Mouse (Mus musculus): ENCODE results near the gene Zfp526. TPM values are rescaled to one million over a fixed set of nuclear protein-coding genes. Genes with fewer than 3 reads are reported as not detected.
"Not testable (repeated sequence)": the region's sequence is repeated elsewhere in the genome, so short reads cannot be mapped to it uniquely, and the experiment has no call there.

The Zfp526 gene
- polyA plus RNA-seq, 1 experiment from 2014 or later, result 1.2 TPM

GRCm38 (mm10) chr7:25261896-25262295 lies 40.7 kb downstream of the Zfp526 start:
- Histone ChIP-seq H3K27me3 (ENCODE audit: insufficient read depth, low read length) (no peaks in the 10 kb centered on the region), H3K36me3 (replicated peaks; ENCODE audit: insufficient read depth, low read length) (no peaks in the 10 kb centered on the region), H3K9me3 (ENCODE audit: low read length) (no peaks in the 10 kb centered on the region), H3K4me2 (ENCODE audit: low read depth, low read length) (no peak overlapping the region), H3K4me1 (ENCODE audit: insufficient read depth) (peaks cover 17% of the 10 kb centered on the region), H3K4me3 (ENCODE audit: low read depth, low read length) (no peak overlapping the region), H3K27ac (ENCODE audit: low read depth) (no peak overlapping the region), H3K9ac (replicated peaks) (no peak overlapping the region)
- WGBS (ENCODE audit: insufficient replicate concordance), result 74% methylated on average over 1 of the region's 1 CpGs
- ATAC-seq, result no peak
- DNase-seq, result no peak
- no peak for TF ChIP-seq CTCF (IDR thresholded peaks at IDR 0.05; ENCODE audit: low read depth)
- no peak for TF ChIP-seq EP300 (IDR thresholded peaks at IDR 0.05; ENCODE audit: low read depth)

- WGBS (ENCODE audit: insufficient replicate concordance), result 52% methylated on average over 17 of the region's 17 CpGs
- DNase-seq (peak; percentile 30), ATAC-seq (no peak)
- H3K36me3 ChIP-seq (replicated peaks; ENCODE audit: insufficient read depth, low read length), result no peaks in the 10 kb centered on the region
- peak overlapping the region; percentile 76 for H3K27ac ChIP-seq (ENCODE audit: low read depth)
- H3K4me1 ChIP-seq (ENCODE audit: insufficient read depth), result peaks cover 26% of the 10 kb centered on the region
- H3K9me3 ChIP-seq (ENCODE audit: low read length), result no peaks in the 10 kb centered on the region
- no peak overlapping the region for H3K4me3 ChIP-seq (ENCODE audit: low read depth, low read length)
- TF ChIP-seq CTCF (IDR thresholded peaks at IDR 0.05; ENCODE audit: low read depth) (no peak), EP300 (IDR thresholded peaks at IDR 0.05; ENCODE audit: low read depth) (no peak)
- no peaks in the 10 kb centered on the region for H3K27me3 ChIP-seq (ENCODE audit: insufficient read depth, low read length)
- H3K9ac ChIP-seq (replicated peaks), result peak overlapping the region; percentile 16; the same call in 1 of the 2 replicates
- 0 out of 2 replicates have a peak overlapping the region, but pooled peaks have one; percentile 9 for H3K4me2 ChIP-seq (ENCODE audit: low read depth, low read length)
These were observed 43.0 kb downstream of the Zfp526 start for GRCm38 (mm10) chr7:25263968-25264870.

GRCm38 (mm10) chr7:25265743-25266142 lies 44.5 kb downstream of the Zfp526 start:
- H3K36me3 ChIP-seq (replicated peaks; ENCODE audit: insufficient read depth, low read length); H3K4me3 ChIP-seq (ENCODE audit: low read depth, low read length); ATAC-seq; H3K9me3 ChIP-seq (ENCODE audit: low read length); H3K9ac ChIP-seq (replicated peaks); H3K27me3 ChIP-seq (ENCODE audit: insufficient read depth, low read length); DNase-seq; H3K4me2 ChIP-seq (ENCODE audit: low read depth, low read length); H3K27ac ChIP-seq (ENCODE audit: low read depth): not testable (repeated sequence)
- H3K4me1 ChIP-seq (ENCODE audit: insufficient read depth), result peaks cover 37% of the 10 kb centered on the region
- 69% methylated on average over 5 of the region's 5 CpGs for WGBS (ENCODE audit: insufficient replicate concordance)

GRCm38 (mm10) chr7:25266180-25266962 lies 45.1 kb downstream of the Zfp526 start:
- H3K27me3 ChIP-seq (ENCODE audit: insufficient read depth, low read length), result no peaks in the 10 kb centered on the region
- H3K4me2 ChIP-seq (ENCODE audit: low read depth, low read length), result peak overlapping the region; percentile 81
- H3K4me3 ChIP-seq (ENCODE audit: low read depth, low read length), result no peak overlapping the region
- H3K36me3 ChIP-seq (replicated peaks; ENCODE audit: insufficient read depth, low read length), result peaks cover 3% of the 10 kb centered on the region; the same call in 1 of the 2 replicates
- H3K4me1 ChIP-seq (ENCODE audit: insufficient read depth), result peaks cover 37% of the 10 kb centered on the region
- no peaks in the 10 kb centered on the region for H3K9me3 ChIP-seq (ENCODE audit: low read length)
- 73% methylated on average over 8 of the region's 8 CpGs for WGBS (ENCODE audit: insufficient replicate concordance)
- ATAC-seq (no peak), DNase-seq (no peak)
- H3K27ac ChIP-seq (ENCODE audit: low read depth), result no peak overlapping the region
- no peak for TF ChIP-seq EP300 (IDR thresholded peaks at IDR 0.05; ENCODE audit: low read depth)
- TF ChIP-seq CTCF (IDR thresholded peaks at IDR 0.05; ENCODE audit: low read depth), result no peak
- H3K9ac ChIP-seq (replicated peaks), result peak overlapping the region; percentile 81; the same call in 1 of the 2 replicates

- DNase-seq, result peak; percentile 98
- H3K4me2 ChIP-seq (ENCODE audit: low read depth, low read length), result peak within 1 kb of the TSS; percentile 90
- H3K4me1 ChIP-seq (ENCODE audit: insufficient read depth), result peaks cover 37% of the 10 kb centered on the region
- H3K9ac ChIP-seq (replicated peaks), result peak within 1 kb of the TSS; percentile 92
- no peaks in the 10 kb centered on the region for H3K27me3 ChIP-seq (ENCODE audit: insufficient read depth, low read length)
- H3K36me3 ChIP-seq (replicated peaks; ENCODE audit: insufficient read depth, low read length), result peaks cover 12% of the 10 kb centered on the region; the same call in 1 of the 2 replicates
- TF ChIP-seq EP300 (IDR thresholded peaks at IDR 0.05; ENCODE audit: low read depth), result peak; percentile 13; the same call in 1 of the 2 replicates
- no peak for TF ChIP-seq CTCF (IDR thresholded peaks at IDR 0.05; ENCODE audit: low read depth)
- H3K27ac ChIP-seq (ENCODE audit: low read depth), result peak within 1 kb of the TSS; percentile 98
- no peaks in the 10 kb centered on the region for H3K9me3 ChIP-seq (ENCODE audit: low read length)
- ATAC-seq, result peak; percentile 79
- WGBS (ENCODE audit: insufficient replicate concordance), result under 1% methylated on average over 29 of the region's 29 CpGs
- H3K4me3 ChIP-seq (ENCODE audit: low read depth, low read length), result peak within 1 kb of the TSS; percentile 87
These were observed 46.1 kb downstream of the Zfp526 start, which contains the start of gene Cic for GRCm38 (mm10) chr7:25267301-25267750. Gene Cic (plus strand): TSS chr7:25267704.

Data from liver, postnatal 0 days (tissue).